Mouse (Mus musculus): Measurements from ENCODE around the gene Man2a2.

DNA sequence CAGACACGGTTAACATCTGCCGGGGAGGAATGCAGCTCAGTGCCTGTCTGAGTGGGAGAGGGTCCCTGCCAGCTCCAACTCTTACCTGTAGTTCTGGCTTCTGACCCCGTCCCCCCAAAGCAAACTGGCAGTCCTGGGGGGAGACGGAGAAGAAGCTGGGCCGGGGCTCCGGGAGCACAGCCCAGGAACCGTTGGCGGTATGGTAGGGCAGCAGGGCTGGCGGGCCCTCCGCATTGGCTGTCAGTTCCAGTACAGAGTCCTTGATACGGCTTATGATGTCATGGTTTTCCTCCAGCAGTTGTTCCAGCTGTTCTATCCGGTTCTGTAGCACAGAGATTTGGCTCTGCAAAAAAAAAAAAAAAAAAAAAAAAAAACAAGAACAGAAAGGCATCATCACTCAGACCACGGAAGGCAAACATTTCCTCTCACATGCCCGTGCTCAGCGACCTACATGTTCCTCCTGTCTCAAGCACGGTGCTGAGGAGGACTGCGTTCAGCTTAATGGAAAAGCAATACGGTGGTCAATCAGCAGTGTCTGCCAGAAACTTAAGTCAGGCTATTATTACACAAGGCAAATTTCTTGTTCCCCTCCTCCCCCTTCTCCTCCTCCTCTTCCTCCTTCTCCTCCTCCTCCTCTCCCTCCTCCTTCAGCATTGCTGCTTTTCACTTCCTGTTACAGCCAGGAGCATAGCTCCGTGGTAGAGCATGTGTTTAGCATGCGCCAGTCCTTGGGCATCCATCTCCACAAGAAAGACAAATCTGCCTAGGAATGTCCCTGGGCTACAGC is 2.3 kb downstream of the Man2a2 start:
- no peak for TF ChIP-seq CTCF (IDR thresholded peaks at IDR 0.05; ENCODE audit: insufficient read depth, low read length)
- TF ChIP-seq POLR2A (IDR thresholded peaks at IDR 0.05; ENCODE audit: borderline replicate concordance, extremely low read depth, low read depth, low read length) = no peak
